Mouse (Mus musculus): ENCODE data around the gene Bcam. TPM values are rescaled to one million over a fixed set of nuclear protein-coding genes. Genes with fewer than 3 reads are reported as not detected.

Bcam gene
- total and polyA plus RNA-seq, 3 experiments = 3.0 to 10.9 (median 4.8) TPM

- no peak for DNase-seq (ENCODE audit: extremely low read depth)
- Histone ChIP-seq H3K4me3 (replicated peaks in 1 of 3; ENCODE audit: low read depth in 2 of 3, low read length in 2 of 3, poor library complexity in 1 of 3) (no peak overlapping the region), H3K9ac (ENCODE audit: insufficient read depth, low read depth) (no peak overlapping the region), H3K9me3 (replicated peaks; ENCODE audit: low read length) (peaks cover 6% of the 10 kb centered on the region), H3K27ac (ENCODE audit: insufficient read depth, low read depth) (no peak overlapping the region), H3K4me1 (ENCODE audit: control insufficient read depth in 1 of 2, insufficient read depth in 2 of 2) (peaks cover 36 to 57% of the 10 kb centered on the region in 2 experiments), H3K4me2 (ENCODE audit: insufficient read depth, low read depth, poor library complexity, severe bottlenecking) (no peak overlapping the region), H3K36me3 (replicated peaks in 1 of 2; ENCODE audit: control insufficient read depth in 1 of 2, insufficient read depth in 1 of 2, low read length in 1 of 2) (peaks cover 70 to 85% of the 10 kb centered on the region in 2 experiments), H3K79me2 (replicated peaks; ENCODE audit: control insufficient read depth, extremely low read depth, insufficient read depth, poor library complexity, severe bottlenecking) (peaks cover 6% of the 10 kb centered on the region; the same call in 1 of the 2 replicates), H3K27me3 (replicated peaks) (no peaks in the 10 kb centered on the region)
- dilution Hi-C loops (cut with MboI; ENCODE audit: extremely low pct_ligation_motif_present, extremely low pct_unique_long_range_greater_than_20kb, low sequenced_read_pairs) (no loop called here), in situ Hi-C loops (cut with MboI; ENCODE audit: low pct_ligation_motif_present, low pct_unique_long_range_greater_than_20kb, low sequenced_read_pairs) (no loop called here)
- TF ChIP-seq ZC3H11A (IDR thresholded peaks at IDR 0.05; ENCODE audit: low read depth, low read length) (no peak), BHLHE40 (IDR thresholded peaks at IDR 0.05; ENCODE audit: low read depth, low read length) (no peak), KAT2A (IDR thresholded peaks at IDR 0.05; ENCODE audit: insufficient replicate concordance, low read length) (no peak), TBP (conservative IDR thresholded peaks at IDR 0.05; ENCODE audit: low read depth, low read length) (no peak), GABPA (IDR thresholded peaks at IDR 0.05; ENCODE audit: insufficient replicate concordance, low read depth, low read length) (no peak), SMC3 (IDR thresholded peaks at IDR 0.05; ENCODE audit: low read depth, low read length) (no peak), ZMIZ1 (IDR thresholded peaks at IDR 0.05; ENCODE audit: low read depth, low read length) (no peak), UBTF (IDR thresholded peaks at IDR 0.05; ENCODE audit: low read depth, low read length) (no peak), JUND (conservative IDR thresholded peaks at IDR 0.05; ENCODE audit: low read depth, low read length) (no peak), ZKSCAN1 (IDR thresholded peaks at IDR 0.05; ENCODE audit: borderline replicate concordance, low read depth, low read length) (no peak), CTCF (conservative IDR thresholded peaks at IDR 0.05 in 1 of 2, IDR thresholded peaks at IDR 0.05 in 1 of 2; ENCODE audit: low read depth in 2 of 2, low read length in 2 of 2) (no peak), JUN (IDR thresholded peaks at IDR 0.05; ENCODE audit: insufficient read depth, low read depth, low read length) (no peak), USF1 (IDR thresholded peaks at IDR 0.05; ENCODE audit: low read depth, low read length) (no peak), PAX5 (IDR thresholded peaks at IDR 0.05; ENCODE audit: low read length) (no peak), MAZ (IDR thresholded peaks at IDR 0.05; ENCODE audit: low read depth, low read length) (no peak), USF2 (conservative IDR thresholded peaks at IDR 0.05; ENCODE audit: low read depth, low read length) (no peak), CHD2 (IDR thresholded peaks at IDR 0.05; ENCODE audit: low read length) (no peak), CHD1 (IDR thresholded peaks at IDR 0.05; ENCODE audit: low read depth, low read length) (no peak), POLR2A (IDR thresholded peaks at IDR 0.05; ENCODE audit: low read depth, low read length) (no peak)
These were observed 40.3 kb upstream of the Bcam start for GRCm38 (mm10) chr7:19811114-19811513.

- Histone ChIP-seq H3K4me2 (ENCODE audit: insufficient read depth, low read depth, poor library complexity, severe bottlenecking) (no peak overlapping the region), H3K79me2 (replicated peaks; ENCODE audit: control insufficient read depth, extremely low read depth, insufficient read depth, poor library complexity, severe bottlenecking) (0 out of 2 replicates have a peak, but pooled peaks cover under 1% of the 10 kb centered on the region), H3K9me3 (replicated peaks; ENCODE audit: low read length) (peaks cover 12% of the 10 kb centered on the region), H3K27ac (ENCODE audit: insufficient read depth, low read depth) (no peak overlapping the region), H3K36me3 (replicated peaks in 1 of 2; ENCODE audit: control insufficient read depth in 1 of 2, insufficient read depth in 1 of 2, low read length in 1 of 2) (peaks cover 63 to 80% of the 10 kb centered on the region in 2 experiments), H3K4me3 (replicated peaks in 1 of 3; ENCODE audit: low read depth in 2 of 3, low read length in 2 of 3, poor library complexity in 1 of 3) (no peak overlapping the region), H3K4me1 (ENCODE audit: control insufficient read depth in 1 of 2, insufficient read depth in 2 of 2) (peaks cover 23 to 45% of the 10 kb centered on the region in 2 experiments), H3K9ac (ENCODE audit: insufficient read depth, low read depth) (no peak overlapping the region), H3K27me3 (replicated peaks) (no peaks in the 10 kb centered on the region)
- in situ Hi-C loops (cut with MboI; ENCODE audit: low pct_ligation_motif_present, low pct_unique_long_range_greater_than_20kb, low sequenced_read_pairs) (no loop called here), dilution Hi-C loops (cut with MboI; ENCODE audit: extremely low pct_ligation_motif_present, extremely low pct_unique_long_range_greater_than_20kb, low sequenced_read_pairs) (no loop called here)
- no peak for DNase-seq (ENCODE audit: extremely low read depth)
- no peak for TF ChIP-seq TBP (conservative IDR thresholded peaks at IDR 0.05; ENCODE audit: low read depth, low read length)
- no peak for TF ChIP-seq ZKSCAN1 (IDR thresholded peaks at IDR 0.05; ENCODE audit: borderline replicate concordance, low read depth, low read length)
- no peak for TF ChIP-seq POLR2A (IDR thresholded peaks at IDR 0.05; ENCODE audit: low read depth, low read length)
- no peak for TF ChIP-seq MYC (IDR thresholded peaks at IDR 0.05; ENCODE audit: low read depth, low read length)
- TF ChIP-seq USF1 (IDR thresholded peaks at IDR 0.05; ENCODE audit: low read depth, low read length) = no peak
- TF ChIP-seq IRF4 (IDR thresholded peaks at IDR 0.05; ENCODE audit: low read depth, low read length) = no peak
- TF ChIP-seq JUN (IDR thresholded peaks at IDR 0.05; ENCODE audit: insufficient read depth, low read depth, low read length) = no peak
- TF ChIP-seq ELF1 (IDR thresholded peaks at IDR 0.05; ENCODE audit: low read depth, low read length) = no peak
- TF ChIP-seq BHLHE40 (IDR thresholded peaks at IDR 0.05; ENCODE audit: low read depth, low read length) = no peak
- TF ChIP-seq ZC3H11A (IDR thresholded peaks at IDR 0.05; ENCODE audit: low read depth, low read length) = no peak
- no peak for TF ChIP-seq MXI1 (IDR thresholded peaks at IDR 0.05; ENCODE audit: low read depth, low read length)
- no peak for TF ChIP-seq USF2 (conservative IDR thresholded peaks at IDR 0.05; ENCODE audit: low read depth, low read length)
- TF ChIP-seq KAT2A (IDR thresholded peaks at IDR 0.05; ENCODE audit: insufficient replicate concordance, low read length) = no peak
- no peak for TF ChIP-seq EP300 (IDR thresholded peaks at IDR 0.05; ENCODE audit: low read length)
These were observed 38.6 kb upstream of the Bcam start for GRCm38 (mm10) chr7:19809369-19809768.

All from CH12.LX (cell line).